Comparison of ENCODE assay signal across 9 mouse cellular contexts in the genomic region with DNA sequence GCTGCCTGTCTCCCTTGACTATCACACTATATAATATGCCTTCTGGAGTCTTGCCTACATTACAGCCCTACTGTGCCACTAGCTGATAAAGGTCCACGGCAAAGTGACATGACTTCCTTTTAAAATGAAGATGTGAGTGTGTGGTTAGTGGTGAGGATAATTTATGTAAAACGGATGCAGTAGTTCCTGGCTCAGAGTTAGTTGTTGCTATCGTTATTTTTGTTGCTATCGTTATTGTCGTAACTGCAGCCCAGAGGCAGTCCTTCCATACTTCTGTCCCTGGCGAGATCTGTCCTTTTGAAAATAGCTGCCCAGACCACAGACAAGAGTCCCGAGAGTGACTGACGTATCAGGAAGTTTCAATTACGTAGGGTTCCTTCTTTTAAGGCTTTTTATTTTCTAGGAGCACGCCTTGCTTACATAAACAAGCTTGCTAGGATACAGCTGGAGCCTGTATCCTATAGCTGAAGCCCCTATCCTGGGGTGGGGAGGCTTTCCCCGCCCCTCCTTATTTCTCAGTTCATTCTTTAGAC. TPM values are rescaled to one million over a fixed set of nuclear protein-coding genes. Genes with fewer than 3 reads are reported as not detected.
DNase-seq lines count a peak whose midpoint lies in the region; ATAC-seq and TF ChIP-seq lines count a peak whose summit lies in the region.
"Had no signal": no experiment of that assay in that cellular context is flagged by ENCODE, and none has a peak within 500 bp of the region (broad histone marks: within the 10 kb centered on the region; RNA-seq: fewer than 3 reads in every experiment).

No protein-coding gene starts in this region.

- no peak overlapping the region for H3K4me2 ChIP-seq in forebrain, postnatal 0 days (ENCODE audit: low read depth)
- H3K4me2 ChIP-seq in midbrain, embryonic 13.5 days (replicated peaks): no peak overlapping the region
- no peak overlapping the region for H3K4me2 ChIP-seq in midbrain, embryonic 14.5 days (ENCODE audit: low read length)
- H3K4me2 ChIP-seq in intestine, postnatal 0 days (replicated peaks; ENCODE audit: low read depth): peak overlapping the region; percentile 21; the same call in 1 of the 2 replicates

- H3K36me3 ChIP-seq in forebrain, postnatal 0 days (ENCODE audit: insufficient read depth): peaks cover 3% of the 10 kb centered on the region; the same call in 1 of the 2 replicates
- peaks cover 63% of the 10 kb centered on the region for H3K36me3 ChIP-seq in forebrain, embryonic 10.5 days (replicated peaks)
- peaks cover 11% of the 10 kb centered on the region for H3K36me3 ChIP-seq in midbrain, embryonic 13.5 days
- H3K36me3 ChIP-seq in midbrain, embryonic 14.5 days (ENCODE audit: control insufficient read depth, insufficient read depth, low read length): 0 out of 2 replicates have a peak, but pooled peaks cover 9% of the 10 kb centered on the region
- H3K36me3 ChIP-seq in intestine, postnatal 0 days (ENCODE audit: control insufficient read depth, insufficient read depth): no peaks in the 10 kb centered on the region

- H3K27ac ChIP-seq in forebrain, postnatal 0 days (ENCODE audit: low read depth, low read length): no peak overlapping the region
- no peak overlapping the region for H3K27ac ChIP-seq in forebrain, embryonic 10.5 days
- H3K27ac ChIP-seq in midbrain, embryonic 13.5 days: 0 out of 2 replicates have a peak overlapping the region, but pooled peaks have one; percentile 8
- no peak overlapping the region for H3K27ac ChIP-seq in midbrain, embryonic 14.5 days (replicated peaks; ENCODE audit: low read depth, low read length)
- H3K27ac ChIP-seq in intestine, postnatal 0 days (ENCODE audit: low read depth, low read length): no peak overlapping the region

- no peaks in the 10 kb centered on the region for H3K27me3 ChIP-seq in forebrain, postnatal 0 days (ENCODE audit: insufficient read depth, low read length)
- H3K27me3 ChIP-seq in forebrain, embryonic 10.5 days (ENCODE audit: poor library complexity, severe bottlenecking): no peaks in the 10 kb centered on the region
- H3K27me3 ChIP-seq in midbrain, embryonic 13.5 days: no peaks in the 10 kb centered on the region
- H3K27me3 ChIP-seq in midbrain, embryonic 14.5 days (ENCODE audit: control insufficient read depth, insufficient read depth, low read length): no peaks in the 10 kb centered on the region
- H3K27me3 ChIP-seq in intestine, postnatal 0 days (replicated peaks; ENCODE audit: control insufficient read depth, insufficient read depth, low read length): no peaks in the 10 kb centered on the region

- no peak overlapping the region for H3K4me3 ChIP-seq in forebrain, postnatal 0 days (ENCODE audit: low read depth, low read length)
- no peak overlapping the region for H3K4me3 ChIP-seq in forebrain, embryonic 10.5 days
- no peak overlapping the region for H3K4me3 ChIP-seq in midbrain, embryonic 13.5 days (replicated peaks)
- H3K4me3 ChIP-seq in midbrain, embryonic 14.5 days (replicated peaks; ENCODE audit: low read depth, low read length): no peak overlapping the region
- no peak overlapping the region for H3K4me3 ChIP-seq in intestine, postnatal 0 days (ENCODE audit: low read depth, low read length)

- H3K9me3 ChIP-seq in forebrain, postnatal 0 days (ENCODE audit: low read length): no peaks in the 10 kb centered on the region
- no peaks in the 10 kb centered on the region for H3K9me3 ChIP-seq in forebrain, embryonic 10.5 days
- no peaks in the 10 kb centered on the region for H3K9me3 ChIP-seq in midbrain, embryonic 13.5 days
- no peaks in the 10 kb centered on the region for H3K9me3 ChIP-seq in midbrain, embryonic 14.5 days (ENCODE audit: control insufficient read depth, low read length)
- no peaks in the 10 kb centered on the region for H3K9me3 ChIP-seq in intestine, postnatal 0 days (ENCODE audit: control insufficient read depth)

- H3K9ac ChIP-seq in forebrain, postnatal 0 days: no peak overlapping the region
- H3K9ac ChIP-seq in midbrain, embryonic 13.5 days (replicated peaks): no peak overlapping the region
- no peak overlapping the region for H3K9ac ChIP-seq in midbrain, embryonic 14.5 days (replicated peaks; ENCODE audit: low read length)
- no peak overlapping the region for H3K9ac ChIP-seq in intestine, postnatal 0 days (ENCODE audit: low read depth, low read length)

- ATAC-seq in forebrain, postnatal 0 days: 0 out of 2 replicates have a peak, but pooled peaks have one; percentile 32
- ATAC-seq in midbrain, embryonic 13.5 days: no peak
- ATAC-seq in midbrain, embryonic 14.5 days (ENCODE audit: low FRiP score, low TSS enrichment): no peak
- no peak for ATAC-seq in intestine, postnatal 0 days

- 39% methylated on average over 11 of the region's 11 CpGs for WGBS in forebrain, postnatal 0 days
- WGBS in forebrain, embryonic 10.5 days: 88% methylated on average over 11 of the region's 11 CpGs
- 71% methylated on average over 11 of the region's 11 CpGs for WGBS in midbrain, embryonic 13.5 days
- 70% methylated on average over 11 of the region's 11 CpGs for WGBS in midbrain, embryonic 14.5 days
- 60% methylated on average over 11 of the region's 11 CpGs for WGBS in intestine, postnatal 0 days

- no peak for TF ChIP-seq CTCF in forebrain, postnatal 0 days (IDR thresholded peaks at IDR 0.05; ENCODE audit: low read depth)
- no peak for TF ChIP-seq CTCF in intestine, postnatal 0 days (IDR thresholded peaks at IDR 0.05; ENCODE audit: low read depth)

- DNase-seq in forebrain, postnatal 0 days: no peak
- DNase-seq in forebrain, embryonic 10.5 days (ENCODE audit: extremely low spot score, low spot score): no peak
- DNase-seq in midbrain, embryonic 14.5 days: no peak
- DNase-seq in skeletal muscle tissue, adult 2 months (ENCODE audit: low read depth, low spot score): peak; percentile 38
- DNase-seq in yolk sac, embryonic 10.5 days (ENCODE audit: low spot score): no peak
- no peak for DNase-seq in layer of hippocampus, postnatal 36 days
- DNase-seq: cerebellum, adult 2 months had no signal

- peaks cover 8% of the 10 kb centered on the region; the same call in 1 of the 2 replicates for H3K4me1 ChIP-seq in forebrain, postnatal 0 days (ENCODE audit: insufficient read depth)
- H3K4me1 ChIP-seq in forebrain, embryonic 10.5 days: peaks cover 27% of the 10 kb centered on the region
- H3K4me1 ChIP-seq in midbrain, embryonic 13.5 days (replicated peaks): peaks cover 35% of the 10 kb centered on the region
- H3K4me1 ChIP-seq in midbrain, embryonic 14.5 days (ENCODE audit: control insufficient read depth, insufficient read depth, low read length): peaks cover 14% of the 10 kb centered on the region
- 0 out of 2 replicates have a peak, but pooled peaks cover 8% of the 10 kb centered on the region for H3K4me1 ChIP-seq in intestine, postnatal 0 days (replicated peaks; ENCODE audit: control insufficient read depth, insufficient read depth, low read length)

RNA-seq across cellular contexts. Expression of a gene that starts 18.4 kb away (rescaled TPM):
- 11.8 and 16.8 TPM in 2 replicates for total RNA-seq in forebrain, postnatal 0 days (2014; rRNA removed)
- 25.6 and 37.2 TPM in 2 replicates for polyA plus RNA-seq in forebrain, postnatal 0 days (2015; fragmentation: Nextera tagmentation; extraction: Ambion mirVana)
- 19.9 and 20.1 TPM in 2 replicates for polyA plus RNA-seq in forebrain, embryonic 10.5 days (2016; fragmentation: Nextera tagmentation; extraction: Ambion mirVana)
- polyA plus RNA-seq in midbrain, embryonic 13.5 days (2015; fragmentation: Nextera tagmentation; extraction: Ambion mirVana): 30.4 and 32.3 TPM in 2 replicates
- polyA plus RNA-seq in midbrain, embryonic 14.5 days (2014; fragmentation: Nextera tagmentation; extraction: Ambion mirVana): 33.0 and 45.2 TPM in 2 replicates
- polyA plus RNA-seq in intestine, postnatal 0 days (2015; fragmentation: Nextera tagmentation; extraction: Ambion mirVana): 14.5 and 15.3 TPM in 2 replicates
- 10 to 100 TPM; 47.7 to 48.8 TPM for total RNA-seq in layer of hippocampus, postnatal 36 days (2021)
